Mouse (Mus musculus) ovary, postnatal 36 days (tissue): ENCODE measurements at regions not wholly inside any gene's neighbourhood (a gene's known extent, or its start where the extent isn't known, plus 50 kb on each side); places are given as distances from the start of the nearest gene placed in this dataset.

Experiments used
- DNase-seq: peaks from one replicate; pipeline ENCODE4 v3.0.0; 2022; ENCODE audit warnings: low spot score, mixed read lengths

DNA sequence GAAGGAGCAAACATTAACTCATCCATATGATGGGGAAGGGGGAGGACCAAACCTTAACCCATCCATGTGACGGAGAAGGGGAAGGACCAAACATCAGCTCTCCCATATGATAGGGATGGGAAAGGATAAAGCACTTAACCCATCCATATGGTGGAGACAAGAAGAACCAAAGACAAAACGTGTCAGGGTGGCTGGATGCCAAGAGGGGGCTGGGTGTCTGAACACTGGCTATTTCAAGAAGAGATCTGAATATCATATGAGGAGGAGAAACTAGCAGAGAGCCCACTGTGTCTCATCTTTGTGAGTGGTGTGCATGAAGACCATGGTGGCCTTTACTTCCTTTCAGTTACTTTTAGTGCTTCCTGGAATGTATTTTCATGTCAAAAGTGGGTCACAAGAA, 207.0 kb downstream of the Rplp1 start:
- DNase-seq = no peak

DNA sequence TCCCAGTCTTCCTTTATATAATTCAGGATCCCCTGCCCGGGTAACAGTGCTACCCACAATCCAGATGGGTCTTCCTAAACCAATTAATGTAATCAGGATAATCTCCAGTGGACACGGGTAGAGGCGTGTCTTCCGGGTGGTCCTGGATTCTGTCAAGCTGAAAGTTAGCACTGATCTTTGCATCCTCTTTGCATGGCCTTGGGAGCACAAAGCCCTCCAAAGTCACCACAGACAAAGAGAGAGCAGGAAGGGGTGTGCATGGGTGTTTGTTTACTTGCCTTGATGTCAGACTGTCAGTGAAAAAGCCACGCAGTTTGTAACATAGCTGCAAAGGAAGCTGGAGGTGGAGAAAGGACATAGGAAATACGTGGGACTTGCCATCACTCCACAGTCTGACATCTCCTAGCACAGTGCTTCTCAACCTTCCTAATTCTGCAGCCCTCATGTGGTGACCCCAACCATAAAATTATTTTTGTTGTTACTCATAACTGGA, 208.0 kb downstream of the Rplp1 start:
- no peak for DNase-seq

GRCm38 (mm10) chr9:61705586-61706233, 208.6 kb downstream of the Rplp1 start:
- no peak for DNase-seq

- no peak for DNase-seq
Measured at GRCm38 (mm10) chr9:61703301-61703700, 211.0 kb downstream of the Rplp1 start.

DNA sequence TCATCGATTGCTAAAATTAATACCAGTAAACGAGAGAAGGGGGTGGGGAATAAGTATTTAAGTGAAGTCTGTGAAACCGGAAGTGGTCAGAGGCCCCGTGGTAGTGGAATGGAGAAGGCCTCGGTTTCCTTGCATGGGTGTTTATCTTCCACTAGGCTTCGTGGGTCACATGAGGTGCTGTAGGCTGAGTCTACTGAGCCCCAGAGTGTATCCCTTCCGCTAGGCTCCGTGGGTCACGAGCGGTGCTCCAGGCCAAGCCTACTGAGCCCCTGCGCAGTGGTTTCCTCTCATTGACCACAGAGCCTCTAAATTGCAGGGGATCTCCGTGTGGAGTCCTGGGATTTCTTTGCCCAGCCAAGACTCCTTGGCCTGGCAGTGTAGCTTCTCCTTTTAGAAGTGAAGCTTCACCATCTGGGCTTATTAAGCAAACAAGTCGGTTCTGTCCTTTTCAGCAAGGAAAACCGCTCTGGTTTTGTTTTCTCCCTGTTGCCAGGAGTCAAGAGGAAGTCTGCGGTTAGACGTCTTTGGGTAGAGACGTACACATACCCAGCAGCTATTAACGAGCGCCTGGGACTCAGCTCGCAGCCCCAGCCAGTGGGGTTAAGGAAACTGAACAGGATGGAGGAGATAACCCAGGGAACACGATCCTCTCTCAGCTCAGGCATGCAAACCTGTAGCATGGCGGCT, 211.9 kb downstream of the Rplp1 start:
- no peak for DNase-seq

DNA sequence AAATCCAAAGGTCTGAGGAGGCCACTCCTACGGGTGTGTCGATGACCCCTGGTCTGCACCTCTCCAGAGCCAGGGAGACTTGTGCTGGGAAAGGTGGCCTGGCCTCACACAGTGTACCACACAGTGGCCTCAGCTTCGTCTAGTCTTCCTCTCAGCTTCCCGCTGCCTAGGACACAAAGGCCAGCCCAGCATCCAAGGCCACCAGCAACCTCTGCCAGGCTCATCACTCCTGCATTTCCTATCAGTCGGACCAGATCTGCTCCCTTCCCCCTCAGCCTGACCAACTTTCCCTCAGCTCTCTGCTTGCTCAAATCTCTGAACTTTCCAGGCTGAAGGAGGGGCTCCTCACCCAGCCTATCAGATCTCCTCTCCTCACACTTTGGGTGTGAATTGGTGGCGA, 213.8 kb downstream of the Rplp1 start:
- DNase-seq = no peak

DNA sequence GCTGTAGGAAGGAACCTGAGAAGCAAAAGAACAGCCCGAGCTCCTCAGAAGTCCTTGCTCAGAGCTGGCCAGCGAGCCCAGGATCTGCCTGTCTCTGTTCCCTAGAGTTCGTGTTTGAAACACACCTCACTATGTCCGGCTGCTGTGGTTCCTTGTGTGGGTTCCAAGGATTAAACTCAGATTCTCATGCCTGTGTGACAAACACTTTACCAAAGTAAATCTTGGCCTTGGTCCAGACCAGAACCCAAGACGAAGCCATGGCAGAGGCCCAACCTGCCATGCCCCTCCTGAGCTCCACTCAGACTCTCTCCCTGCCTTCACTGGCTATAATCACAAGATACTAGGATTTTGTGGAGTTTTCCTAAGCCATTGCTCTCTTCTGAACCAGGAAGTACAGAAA, 214.7 kb downstream of the Rplp1 start:
- DNase-seq = no peak

GRCm38 (mm10) chr9:61697959-61698358, 216.4 kb downstream of the Rplp1 start:
- DNase-seq = peak; percentile 67

DNA sequence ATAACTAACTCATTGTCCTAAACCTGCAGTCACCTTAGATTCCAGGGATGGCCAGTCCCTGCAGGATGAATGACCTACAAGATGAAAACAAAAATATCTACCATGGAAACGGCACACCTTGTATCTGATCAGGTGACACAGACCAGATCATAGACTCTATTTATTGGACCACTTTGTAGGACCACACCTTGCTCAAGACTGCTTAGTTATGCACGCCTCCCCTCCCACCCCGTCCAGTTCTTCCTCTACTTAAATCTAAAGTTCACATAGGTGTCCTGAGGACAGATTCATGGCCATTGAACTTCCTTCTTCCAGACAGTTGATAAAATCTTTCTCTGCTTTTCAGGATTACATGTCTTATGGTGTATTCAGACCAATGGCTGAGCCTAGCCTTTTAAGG, 217.5 kb downstream of the Rplp1 start:
- DNase-seq = no peak

- no peak for DNase-seq
Measured at GRCm38 (mm10) chr9:61695821-61696220, 218.5 kb downstream of the Rplp1 start.

DNA sequence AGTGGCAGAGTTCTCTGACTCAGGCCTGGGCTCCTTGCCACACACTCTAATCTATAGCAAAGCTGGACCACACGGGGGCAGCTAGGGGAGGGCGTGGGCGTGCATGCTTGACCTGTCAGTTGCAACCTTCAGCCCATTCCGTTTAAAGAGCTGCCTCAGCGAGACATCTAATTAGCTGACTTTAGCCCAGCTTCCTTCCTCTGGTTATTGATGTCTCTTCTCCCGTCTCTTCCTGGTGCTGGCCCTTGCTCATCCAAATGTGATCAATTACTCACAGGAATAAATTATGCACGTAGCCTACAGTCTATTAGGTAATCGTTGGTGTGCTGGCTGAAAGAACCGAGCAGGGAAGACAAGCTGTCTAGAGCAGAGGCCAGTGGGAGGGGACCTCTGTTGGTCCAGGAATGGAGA, 219.0 kb downstream of the Rplp1 start:
- DNase-seq = peak; percentile 65

DNA sequence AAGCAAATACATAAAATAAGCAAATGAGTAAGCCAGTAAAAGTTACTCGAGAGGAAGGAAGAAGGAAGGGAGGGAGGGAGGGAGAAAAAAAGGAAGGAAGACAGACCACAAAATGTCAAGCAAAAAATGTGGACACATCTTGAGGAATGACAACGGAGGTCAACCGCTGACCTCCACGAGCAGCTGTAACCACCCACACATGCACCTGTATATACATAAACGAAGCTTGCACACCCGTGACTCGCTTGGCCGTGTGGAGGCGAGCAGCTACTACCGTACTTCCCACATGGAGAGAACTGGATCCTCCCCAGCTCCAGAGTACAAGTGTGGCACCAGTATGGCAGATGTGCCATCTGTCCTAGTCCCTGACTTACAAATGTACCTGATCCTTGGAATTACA, 220.1 kb downstream of the Rplp1 start:
- DNase-seq = no peak

DNA sequence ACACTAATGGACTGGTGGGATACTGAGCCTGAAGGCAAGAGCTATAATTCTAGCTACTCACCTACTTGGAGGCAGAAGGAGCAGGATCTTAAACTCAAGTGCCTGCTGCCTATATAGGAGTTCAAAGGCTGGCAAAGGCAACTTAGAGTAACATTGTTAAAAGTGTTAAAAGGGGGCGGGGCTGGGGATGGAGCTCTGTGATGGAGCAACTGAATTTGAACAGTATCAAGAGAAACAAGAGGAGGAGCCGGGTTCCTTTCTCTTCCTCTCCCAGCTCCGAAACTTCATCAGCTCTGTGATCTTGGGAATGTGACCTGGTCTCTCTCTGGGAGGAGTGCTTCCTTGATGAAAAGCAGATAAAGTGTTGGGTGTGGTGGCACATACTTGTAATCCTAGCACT, 223.6 kb downstream of the Rplp1 start:
- no peak for DNase-seq

GRCm38 (mm10) chr9:61689939-61690338, 224.4 kb downstream of the Rplp1 start:
- no peak for DNase-seq

DNA sequence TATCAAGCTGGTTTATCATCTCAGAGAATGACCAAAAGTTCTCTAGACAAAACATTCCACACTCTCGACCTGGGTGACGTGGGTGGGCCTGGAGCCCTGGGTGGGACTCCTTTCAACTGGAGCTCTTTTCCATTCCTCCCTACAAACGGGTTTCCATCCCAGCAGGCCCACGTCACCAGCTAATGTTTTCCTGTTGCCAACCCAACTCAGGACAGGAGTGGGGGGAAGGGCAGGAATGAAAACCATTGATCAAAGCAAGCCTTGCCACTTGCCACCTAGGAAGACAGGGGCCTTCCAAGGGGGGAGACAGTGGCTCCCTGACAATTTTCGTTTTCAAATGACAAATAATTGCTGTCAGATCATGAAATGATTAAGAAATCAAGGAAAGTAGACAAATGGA, 224.8 kb downstream of the Rplp1 start:
- DNase-seq = no peak

DNA sequence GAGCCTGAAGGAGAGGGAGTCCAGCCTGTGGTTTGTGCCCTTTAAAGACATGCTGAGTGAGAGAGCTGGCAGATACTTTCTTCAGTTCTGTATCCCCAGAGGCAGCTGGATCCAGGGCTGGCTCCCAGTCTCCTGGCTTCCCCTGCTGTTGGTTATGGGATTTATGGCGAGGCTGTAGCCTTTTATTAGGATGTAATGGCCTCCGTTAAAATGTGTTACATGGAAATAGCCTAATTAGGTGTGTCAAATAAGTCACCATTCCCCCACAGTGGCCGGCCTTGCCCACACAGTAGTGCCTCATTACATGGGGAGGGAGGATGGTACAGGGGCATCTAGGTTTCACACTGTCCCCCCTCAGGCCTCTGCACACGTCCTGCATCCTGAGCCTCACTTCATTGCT, 230.8 kb downstream of the Rplp1 start:
- DNase-seq = no peak

GRCm38 (mm10) chr9:61682744-61683259, 231.5 kb downstream of the Rplp1 start:
- DNase-seq = no peak

- DNase-seq = no peak
Measured at GRCm38 (mm10) chr9:61682316-61682715, 232.0 kb downstream of the Rplp1 start.

GRCm38 (mm10) chr9:61681406-61681805, 232.9 kb downstream of the Rplp1 start:
- DNase-seq = no peak

- DNase-seq = no peak
Measured at GRCm38 (mm10) chr9:61680911-61681311, 233.4 kb downstream of the Rplp1 start.

DNA sequence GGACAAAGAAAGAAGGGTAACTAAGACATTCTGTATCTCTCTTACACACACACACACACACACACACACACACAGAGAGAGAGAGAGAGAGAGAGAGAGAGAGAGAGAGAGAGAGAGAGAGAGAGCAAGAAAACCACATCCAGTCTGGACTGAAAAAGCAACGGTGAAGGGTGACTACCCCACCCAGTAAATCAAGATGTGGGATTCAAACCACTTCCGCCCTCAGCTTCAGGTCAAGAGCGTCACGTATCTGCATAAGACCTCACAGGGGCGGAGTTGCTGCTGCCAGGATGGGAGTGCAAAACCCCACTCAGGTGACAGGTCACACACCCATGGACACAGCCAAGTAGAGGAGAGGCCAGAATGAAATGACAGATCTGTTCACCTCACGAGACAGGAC, 234.7 kb downstream of the Rplp1 start:
- no peak for DNase-seq

DNA sequence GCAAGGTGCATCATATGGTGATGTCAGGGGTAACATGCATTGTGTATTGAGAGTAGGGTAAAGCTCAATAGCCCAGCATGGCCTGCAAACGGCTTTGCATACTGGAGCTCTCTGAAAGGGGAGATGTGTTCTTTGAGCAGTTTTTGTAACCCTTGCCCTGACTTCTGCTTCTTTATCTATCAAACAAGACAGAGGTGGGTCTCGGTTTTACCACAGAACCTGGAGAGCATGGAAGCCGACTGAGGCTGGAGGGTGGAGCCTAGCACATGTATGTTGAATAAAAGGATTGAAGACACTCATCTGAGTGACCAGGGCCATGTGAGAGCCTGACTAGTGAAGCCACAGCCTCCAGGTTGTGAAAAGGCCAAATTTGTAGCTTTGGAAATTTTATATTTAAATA, 236.7 kb downstream of the Rplp1 start:
- no peak for DNase-seq

- no peak for DNase-seq
Measured at GRCm38 (mm10) chr9:61677037-61677436, 237.3 kb downstream of the Rplp1 start.

DNA sequence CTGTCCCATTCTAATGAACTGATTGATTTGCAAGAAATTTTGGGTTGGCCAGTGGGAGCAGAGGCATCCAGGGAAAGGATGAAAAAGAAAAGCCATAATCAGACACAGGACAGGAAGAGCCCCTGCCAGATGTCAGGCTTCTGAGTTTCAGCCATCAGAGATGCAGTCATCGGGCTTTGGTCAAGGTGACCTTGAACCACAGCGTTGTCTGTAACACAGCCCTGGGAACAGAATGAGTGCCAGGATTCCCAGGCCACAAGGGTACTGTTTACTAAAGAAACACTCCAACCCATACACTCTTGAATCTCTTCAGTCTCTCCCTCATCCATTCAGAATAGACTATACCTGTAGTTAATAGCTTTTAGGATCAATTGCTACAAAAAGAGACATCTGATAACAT, 239.0 kb downstream of the Rplp1 start:
- no peak for DNase-seq
